Mouse (Mus musculus) bone marrow macrophage, adult 2 months (primary cell): ENCODE measurements around the gene C1rl. TPM values are rescaled to one million over a fixed set of nuclear protein-coding genes. Genes with fewer than 3 reads are reported as not detected.
"Not testable (repeated sequence)": the region's sequence is repeated elsewhere in the genome, so short reads cannot be mapped to it uniquely, and the experiment has no call there.

Source experiments
- H3K27ac ChIP-seq: 2 replicates; pipeline ENCODE4 v1.5.1; 2012; ENCODE audit warnings: low read depth, low read length; ENCODE audit not compliant: insufficient read depth
- H3K4me1 ChIP-seq: 2 replicates; pipeline ENCODE4 v1.6.1; 2012; ENCODE audit warnings: low read length; ENCODE audit not compliant: control insufficient read depth, insufficient read depth
- H3K4me3 ChIP-seq: 2 replicates; pipeline ENCODE4 v1.5.1; 2012; ENCODE audit warnings: mild to moderate bottlenecking, low read length, moderate library complexity; ENCODE audit not compliant: insufficient read depth
- CTCF ChIP-seq: IDR thresholded peaks from 2 replicates; pipeline ENCODE4 v1.5.1; 2012; ENCODE audit warnings: low read depth, mild to moderate bottlenecking, low read length, moderate library complexity
- POLR2A ChIP-seq: IDR thresholded peaks from 2 replicates; pipeline ENCODE4 v1.6.1; 2012; ENCODE audit warnings: mild to moderate bottlenecking, low read depth, low read length, borderline replicate concordance
- polyA plus RNA-seq: library from polyadenylated mRNA; stranded (reverse); fragments of >200 nt; gene quantifications from 2 replicates; pipeline ENCODE4 v1.2.4, GENCODE M21; 2012; ENCODE audit not compliant: missing spikeins, insufficient read depth, insufficient read length

C1rl gene
- polyA plus RNA-seq, 1 experiment: 0.97 TPM

DNA sequence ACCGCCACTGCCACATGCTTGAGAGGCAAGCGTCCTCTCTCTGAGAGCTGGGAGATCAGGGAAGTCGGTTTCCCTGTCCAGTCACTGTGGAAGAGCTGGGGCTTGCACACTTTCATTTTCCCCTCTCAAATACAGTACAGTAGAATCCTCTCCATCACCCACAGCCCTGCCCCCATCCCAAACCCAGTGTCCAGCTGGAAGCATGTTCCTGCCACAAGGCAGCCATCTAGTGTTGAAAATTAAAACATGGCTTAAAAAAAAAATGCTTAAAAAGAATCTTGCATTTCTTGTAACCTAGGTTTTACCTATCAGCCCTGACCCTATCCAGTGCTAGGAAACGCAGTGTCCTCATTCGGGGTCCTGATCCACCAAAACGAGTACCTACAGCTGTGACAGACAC lies 51.6 kb downstream of the C1rl start:
- TF ChIP-seq CTCF (no peak), POLR2A (no peak)
- Histone ChIP-seq H3K27ac (no peak overlapping the region), H3K4me3 (no peak overlapping the region), H3K4me1 (peaks cover 5% of the 10 kb centered on the region; the same call in 1 of the 2 replicates)

DNA sequence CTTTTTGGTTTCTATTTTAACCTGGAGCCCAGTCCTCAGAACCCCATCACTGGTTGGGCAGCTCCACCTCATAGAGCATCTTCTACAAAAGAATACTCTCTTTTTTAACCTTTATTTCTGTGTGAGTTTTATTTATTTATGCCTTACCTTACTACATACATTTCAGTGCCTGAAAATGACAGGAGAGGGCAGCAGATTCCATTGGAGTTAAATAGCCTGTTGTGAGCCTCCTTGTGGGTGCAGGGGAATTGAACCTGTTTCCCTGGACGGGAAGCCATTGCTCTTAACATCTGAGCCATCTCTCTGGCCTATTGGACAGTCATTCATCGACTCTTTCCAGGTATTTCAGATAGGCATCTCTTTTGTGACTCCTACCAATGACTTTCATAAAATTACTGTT lies 52.5 kb downstream of the C1rl start:
- peaks cover 5% of the 10 kb centered on the region; the same call in 1 of the 2 replicates for H3K4me1 ChIP-seq
- TF ChIP-seq CTCF (no peak), POLR2A (no peak)
- no peak overlapping the region for H3K27ac ChIP-seq

DNA sequence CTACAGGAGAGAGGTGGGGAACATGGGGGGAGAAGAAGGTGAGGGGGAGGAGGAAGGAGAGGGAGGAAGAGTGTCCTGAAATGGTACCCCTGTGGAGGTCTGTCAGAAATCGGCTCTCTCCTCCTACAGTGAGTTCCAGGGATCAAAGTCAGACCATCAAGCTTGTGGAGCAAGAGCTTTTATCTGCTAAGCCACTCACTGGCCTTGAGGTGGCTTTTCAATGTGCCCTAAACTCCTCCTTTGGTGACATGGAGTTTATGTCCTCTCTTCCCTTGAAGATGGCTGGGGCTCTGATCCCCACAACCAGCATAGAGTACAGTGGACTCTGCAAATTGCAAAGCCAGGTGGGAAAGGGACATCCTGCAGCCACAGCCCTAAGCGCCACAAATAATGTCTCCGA lies 55.1 kb downstream of the C1rl start:
- not testable (repeated sequence) for H3K4me3 ChIP-seq, H3K27ac ChIP-seq, H3K4me1 ChIP-seq

More for the DNA sequence above, 52.5 kb downstream of the C1rl start:
- H3K4me3 ChIP-seq: no peak overlapping the region

DNA sequence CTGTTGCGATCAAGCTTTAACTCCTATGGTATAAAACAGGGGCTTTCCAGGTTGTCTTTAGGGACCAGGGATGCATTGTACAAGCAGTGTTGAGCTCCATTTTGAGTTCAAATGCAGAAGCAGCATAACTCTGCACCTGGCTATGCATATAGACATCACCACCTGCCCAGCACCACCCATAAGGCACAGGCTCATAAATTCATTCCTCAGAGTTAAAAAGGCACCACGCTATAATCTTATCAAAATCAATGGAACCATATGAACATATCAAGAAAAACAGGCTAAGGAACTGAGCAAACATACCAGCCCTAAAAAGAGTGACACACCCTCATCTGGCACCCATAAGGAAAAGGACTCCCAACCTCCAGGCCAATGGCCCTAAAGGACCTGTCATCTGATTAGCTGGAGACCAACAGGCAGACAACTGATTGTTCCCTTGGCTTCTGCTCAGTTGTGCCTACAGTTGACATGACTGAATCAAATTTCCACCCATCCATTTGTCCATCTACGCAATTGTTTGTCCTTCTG lies 56.2 kb downstream of the C1rl start:
- Histone ChIP-seq H3K27ac (no peak overlapping the region), H3K4me1 (no peaks in the 10 kb centered on the region), H3K4me3 (no peak overlapping the region)
- TF ChIP-seq POLR2A: no peak
- TF ChIP-seq CTCF: no peak

DNA sequence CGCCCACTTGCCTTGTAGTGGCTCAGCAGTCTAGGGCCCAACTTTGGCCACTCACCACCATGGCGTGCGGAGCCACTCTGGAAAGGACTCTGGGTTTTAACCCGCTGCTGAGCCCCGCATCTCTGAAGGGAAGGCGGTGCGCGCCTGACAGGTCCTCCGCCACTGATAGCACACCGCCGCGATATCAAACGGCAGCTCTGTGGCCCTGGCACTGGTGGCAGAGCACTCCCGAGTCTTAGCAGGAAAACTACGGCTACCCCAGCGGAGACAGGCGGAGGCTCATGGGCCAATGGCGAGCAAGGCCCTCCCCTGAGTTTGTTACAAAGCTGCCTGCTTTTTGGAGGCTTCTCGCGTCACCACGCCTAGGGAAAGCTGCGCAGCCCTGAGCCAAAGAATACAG lies 59.9 kb downstream of the C1rl start:
- no peaks in the 10 kb centered on the region for H3K4me1 ChIP-seq
- H3K27ac ChIP-seq: no peak overlapping the region
- TF ChIP-seq POLR2A: no peak
- no peak for TF ChIP-seq CTCF
- no peak overlapping the region for H3K4me3 ChIP-seq

DNA sequence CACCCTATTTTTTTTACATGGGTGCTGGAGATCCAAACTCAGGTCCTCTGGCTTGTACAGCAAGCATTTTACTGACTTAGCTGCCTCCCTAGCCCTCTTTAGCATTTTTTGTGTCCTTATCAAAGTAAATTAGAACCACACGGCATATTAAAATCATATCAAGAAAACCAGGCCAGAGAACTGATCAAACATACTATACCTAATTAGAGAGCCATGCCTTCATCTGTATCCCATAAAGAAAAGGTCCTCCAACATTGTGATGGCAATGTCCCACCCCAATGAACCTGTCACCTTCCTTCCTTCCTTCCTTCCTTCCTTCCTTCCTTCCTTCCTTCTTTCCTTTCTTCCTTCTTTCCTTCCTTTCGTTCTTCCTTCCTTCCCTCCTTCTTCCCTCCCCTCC lies 63.0 kb downstream of the C1rl start:
- not testable (repeated sequence) for H3K4me1 ChIP-seq, H3K4me3 ChIP-seq, H3K27ac ChIP-seq

Other genes starting within 250 kb of the C1rl start
- 1.8 and 2.3 TPM in 2 replicates for gene Cd163, start 188.5 kb upstream of the C1rl start, polyA plus RNA-seq
- 28.8 and 32.5 TPM in 2 replicates for gene Pex5, start 78.0 kb upstream of the C1rl start, polyA plus RNA-seq
- 0.60 TPM in 1 of 2 replicates, not detected in the other for gene Clstn3, start 28.3 kb upstream of the C1rl start, polyA plus RNA-seq
- 3.4 and 3.7 TPM in 2 replicates for gene C1ra, start 19.3 kb downstream of the C1rl start, polyA plus RNA-seq
- 0.55 TPM in 1 of 2 replicates, not detected in the other for gene C1s1, start 49.2 kb downstream of the C1rl start, polyA plus RNA-seq
- gene C1rb, start 77.2 kb downstream of the C1rl start, polyA plus RNA-seq: not detected in 2 replicates
- not detected in 2 replicates for gene C1s2, start 143.0 kb downstream of the C1rl start, polyA plus RNA-seq
- 57.4 and 70.0 TPM in 2 replicates for gene Lpcat3, start 169.9 kb downstream of the C1rl start, polyA plus RNA-seq
- gene Emg1, start 219.1 kb downstream of the C1rl start, polyA plus RNA-seq: 48.2 and 54.9 TPM in 2 replicates
- 94.1 and 97.8 TPM in 2 replicates for gene Phb2, start 219.2 kb downstream of the C1rl start, polyA plus RNA-seq
- 583 and 614 TPM in 2 replicates for gene Ptpn6, start 245.6 kb downstream of the C1rl start, polyA plus RNA-seq
- gene Grcc10, start 248.3 kb downstream of the C1rl start, polyA plus RNA-seq: 221 and 253 TPM in 2 replicates